Mouse (Mus musculus) right cerebral cortex, postnatal 10 days (tissue): ENCODE measurements around the gene C030005K15Rik.
"Not testable (repeated sequence)": the region's sequence is repeated elsewhere in the genome, so short reads cannot be mapped to it uniquely, and the experiment has no call there.

Experiments
- DNase-seq, 2 experiments: peaks; one replicate each; pipeline ENCODE4 v3.0.0; 2021; ENCODE audit warnings: low spot score in 2 of 2

The C030005K15Rik gene

DNA sequence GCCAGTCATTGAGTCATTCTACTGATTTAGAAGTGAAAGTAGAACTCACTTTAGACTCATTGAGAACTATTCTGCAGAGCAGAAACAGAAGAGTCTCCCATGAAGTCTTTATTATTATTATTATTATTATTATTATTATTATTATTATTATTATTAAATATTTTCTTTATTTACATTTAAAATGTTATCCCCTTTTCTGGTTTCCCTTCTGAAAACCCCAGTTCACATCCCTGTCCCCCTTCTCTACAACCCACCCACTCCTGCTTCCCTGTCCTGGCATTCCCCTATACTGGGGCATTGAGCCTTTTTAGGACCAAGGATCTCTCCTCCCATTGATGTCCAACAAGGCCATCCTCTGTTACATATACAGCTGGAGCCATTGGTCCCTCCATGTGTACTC, at the start of gene C030005K15Rik:
Gene C030005K15Rik (minus strand): TSS at position 101 of the 400 bp plus-strand sequence.
- not testable (repeated sequence) for DNase-seq

DNA sequence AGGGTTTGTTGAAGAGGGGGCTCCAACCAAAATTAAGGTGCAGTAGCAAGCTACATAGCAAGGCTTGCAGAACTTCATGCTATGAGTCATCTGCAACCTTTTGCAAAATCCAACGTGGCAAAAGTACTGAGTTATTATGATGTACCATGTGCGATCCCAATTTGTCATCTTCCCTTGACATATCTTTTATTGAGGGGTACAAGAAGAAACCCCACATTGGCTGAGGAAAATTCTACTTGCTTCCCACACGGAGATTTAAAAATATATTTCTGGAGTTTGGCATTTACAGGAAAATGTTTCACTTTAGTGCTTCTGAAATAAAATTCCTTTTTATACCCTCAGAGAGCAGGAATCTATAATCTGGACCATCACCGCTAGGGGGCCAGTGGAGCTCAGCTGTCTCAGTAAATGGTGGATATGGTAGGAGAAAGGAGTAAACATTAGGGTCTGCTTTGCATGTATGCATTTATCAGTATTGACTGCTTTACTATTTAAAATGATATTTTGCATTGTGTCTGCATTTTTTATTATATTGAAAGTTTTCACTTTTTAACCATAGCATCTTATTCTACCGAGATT, 41.7 kb upstream of the C030005K15Rik start:
- peak; percentile 39 to 51 for DNase-seq

DNA sequence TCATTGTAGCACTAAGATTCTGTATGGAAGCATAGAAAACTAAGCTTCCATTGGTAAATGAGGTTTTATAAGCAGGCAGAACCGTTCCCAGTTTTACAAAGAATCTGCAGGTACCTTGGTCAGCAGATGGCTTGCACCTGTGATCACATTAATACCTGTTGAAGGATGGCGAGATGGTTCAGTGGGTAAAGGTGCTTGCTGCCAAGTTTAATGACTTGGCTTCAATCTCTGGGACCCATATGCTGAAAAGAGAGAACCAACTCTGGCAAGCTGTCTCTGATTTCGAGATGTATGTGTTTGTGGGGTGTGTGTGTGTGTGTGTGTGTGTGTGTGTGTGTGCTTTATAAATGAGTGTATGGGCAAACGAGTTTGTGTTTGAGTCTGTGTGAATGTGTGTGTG, 27.3 kb upstream of the C030005K15Rik start:
- DNase-seq: no peak

DNA sequence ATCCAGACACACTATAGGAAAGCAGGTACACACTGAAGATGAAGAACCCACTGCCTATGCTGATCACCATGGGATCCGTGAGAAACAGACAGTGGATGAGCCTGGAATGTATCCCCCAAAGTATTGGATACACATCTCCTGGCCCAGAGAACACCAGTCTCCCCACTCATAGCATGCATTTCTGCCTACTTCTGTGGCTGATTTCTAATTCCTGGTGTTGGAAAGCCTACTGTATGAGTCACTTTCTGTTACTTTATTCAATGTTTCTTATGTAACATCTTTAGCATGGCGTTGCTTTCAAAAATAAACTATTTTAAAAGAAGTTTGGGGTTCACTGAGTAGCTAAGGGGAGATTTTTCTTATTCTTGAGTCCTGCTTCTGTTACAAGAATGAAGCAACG, 20.7 kb upstream of the C030005K15Rik start:
- DNase-seq: no peak

DNA sequence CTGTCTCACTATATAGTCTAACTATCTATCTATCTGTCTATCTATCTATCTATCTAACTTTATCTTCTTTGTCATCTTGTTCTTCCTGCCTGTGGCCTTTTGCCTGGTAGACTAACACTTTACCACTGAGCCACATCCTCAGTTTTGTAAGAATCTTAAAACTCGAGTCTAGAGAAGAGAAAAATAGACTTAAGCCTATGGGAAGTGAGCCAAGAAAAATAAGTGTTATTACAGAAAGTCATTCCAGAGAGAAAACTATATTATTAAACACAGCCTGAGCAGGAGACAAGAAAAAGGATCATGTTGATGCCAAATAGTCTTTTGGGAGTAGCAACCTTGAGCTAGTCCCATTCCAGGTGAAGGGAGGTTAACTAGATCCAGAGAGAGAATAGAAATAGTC, 626 bp downstream of the C030005K15Rik start:
- DNase-seq: no peak

DNA sequence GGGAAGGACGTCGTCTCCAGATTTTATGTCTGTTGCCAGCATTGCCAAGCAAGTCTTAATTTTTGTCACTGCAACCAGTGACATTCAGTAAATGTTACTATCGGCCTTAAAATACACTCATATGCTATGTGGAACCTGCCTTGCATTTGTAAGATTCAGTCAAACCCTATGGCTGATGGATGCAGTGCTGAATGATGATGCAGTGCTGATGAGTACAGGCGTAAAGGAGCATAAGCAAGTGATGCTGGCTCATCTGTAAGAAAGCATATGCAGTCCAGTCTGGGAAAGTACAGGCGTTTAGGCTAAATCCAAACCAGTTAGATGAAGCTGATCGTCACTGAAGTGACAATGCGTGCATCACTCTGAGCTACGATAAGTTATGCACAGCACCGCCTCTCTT, 3.8 kb downstream of the C030005K15Rik start:
- no peak for DNase-seq

DNA sequence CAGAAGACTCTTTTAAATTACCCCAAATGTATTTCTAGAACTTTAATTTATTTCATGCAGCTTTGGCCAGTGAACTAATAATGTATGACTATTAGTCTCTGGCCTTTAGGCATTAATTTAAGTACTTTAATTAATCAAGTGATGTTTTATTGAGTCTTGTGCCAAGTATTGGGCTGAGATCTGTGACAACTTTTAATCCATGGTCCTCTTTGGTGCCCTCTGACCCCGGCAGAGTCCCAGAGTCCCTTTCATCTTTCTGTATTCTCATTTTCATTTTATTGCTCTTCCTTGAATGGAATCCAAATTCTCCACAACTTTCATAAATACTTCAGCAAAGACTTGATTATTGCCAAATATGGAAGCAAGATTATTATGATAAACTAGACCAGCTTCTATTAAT, 5.9 kb downstream of the C030005K15Rik start:
- DNase-seq: no peak

DNA sequence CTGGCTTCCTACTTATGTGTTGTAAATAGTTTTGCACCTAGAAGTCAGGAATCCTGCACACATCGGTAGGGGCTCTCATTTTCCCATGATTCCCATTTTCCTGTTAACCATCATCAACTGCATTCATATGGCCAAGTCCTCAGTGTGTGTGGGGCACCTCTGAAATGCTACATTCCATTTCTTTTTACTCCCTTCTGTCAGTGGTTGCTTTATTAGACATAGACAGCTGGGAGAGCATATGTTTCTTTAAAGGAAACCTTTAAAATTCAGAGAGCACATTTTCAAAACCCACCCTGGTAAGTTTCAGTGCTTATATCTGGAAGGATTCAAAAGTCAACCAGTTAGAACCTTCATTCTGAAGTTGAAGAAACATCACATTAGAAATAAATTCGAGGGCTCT, 8.5 kb downstream of the C030005K15Rik start:
- DNase-seq: no peak

DNA sequence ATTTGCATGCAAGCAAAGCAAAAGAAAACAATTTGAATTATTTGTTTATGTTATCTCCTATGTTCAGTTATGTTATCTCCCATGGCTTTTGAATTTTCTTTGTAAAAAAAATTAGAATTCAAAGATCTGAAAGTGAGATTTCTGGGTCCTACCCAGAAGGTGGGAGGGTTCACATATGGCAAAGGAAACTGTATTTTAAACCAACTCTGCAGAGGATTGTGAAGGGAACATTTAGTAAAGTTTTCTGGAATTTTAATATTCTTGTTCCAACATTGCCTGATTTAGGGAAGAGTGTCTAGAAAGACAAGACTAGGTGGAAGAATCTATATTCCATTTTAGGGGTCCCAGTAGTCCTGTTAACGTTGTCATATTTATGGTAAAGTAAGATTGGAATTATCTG, 9.3 kb downstream of the C030005K15Rik start:
- DNase-seq: no peak

DNA sequence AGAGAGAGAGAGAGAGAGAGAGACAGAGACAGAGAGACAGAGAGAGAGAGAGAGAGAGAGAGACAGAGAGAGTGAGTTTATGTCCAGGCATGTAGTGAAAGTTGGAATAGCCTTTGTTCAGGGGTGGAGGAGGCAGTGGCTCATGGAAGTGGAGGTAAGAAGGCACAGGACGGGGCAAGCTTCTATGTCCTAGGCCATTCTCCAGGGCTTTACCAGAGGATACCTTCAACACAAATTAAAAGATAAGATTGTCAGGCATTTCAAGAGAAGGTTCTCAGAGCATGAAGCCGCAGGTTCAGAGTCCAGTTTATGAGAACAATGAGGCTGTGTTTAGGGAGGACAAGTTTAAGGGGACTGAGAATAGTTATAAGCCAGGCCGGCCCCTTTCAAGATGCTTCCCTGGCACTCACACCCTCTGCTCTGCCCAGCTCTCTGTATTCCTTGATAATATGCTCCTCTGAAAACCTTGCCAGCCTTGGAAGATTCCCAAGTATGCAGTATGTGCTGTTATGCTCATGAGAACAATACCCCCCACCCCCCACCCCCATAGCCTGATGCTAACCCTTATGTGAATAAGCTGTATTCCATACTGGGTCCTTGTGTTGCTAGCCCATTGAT, 11.2 kb downstream of the C030005K15Rik start:
- peak in 1 of 2 experiments; percentile 42 for DNase-seq

DNA sequence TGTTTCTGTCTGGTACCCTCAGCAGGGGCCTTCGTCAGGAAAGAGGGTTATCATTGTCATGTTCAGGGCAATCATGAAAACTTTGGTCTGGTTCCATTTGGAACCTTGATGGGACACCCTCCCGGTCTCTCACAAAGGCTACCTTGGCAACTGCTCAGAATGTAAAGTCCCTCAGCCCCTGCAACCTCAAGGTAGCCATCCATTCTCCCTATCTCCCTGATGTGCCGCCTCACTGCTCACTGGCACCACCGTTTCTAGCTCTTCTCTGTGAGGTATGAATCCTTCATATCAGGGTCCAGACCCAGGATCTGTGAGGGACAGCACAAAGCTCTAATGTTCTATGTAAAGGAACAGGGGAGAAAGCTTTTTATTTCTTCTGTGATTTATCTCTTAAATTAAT, 12.0 kb downstream of the C030005K15Rik start:
- no peak for DNase-seq

DNA sequence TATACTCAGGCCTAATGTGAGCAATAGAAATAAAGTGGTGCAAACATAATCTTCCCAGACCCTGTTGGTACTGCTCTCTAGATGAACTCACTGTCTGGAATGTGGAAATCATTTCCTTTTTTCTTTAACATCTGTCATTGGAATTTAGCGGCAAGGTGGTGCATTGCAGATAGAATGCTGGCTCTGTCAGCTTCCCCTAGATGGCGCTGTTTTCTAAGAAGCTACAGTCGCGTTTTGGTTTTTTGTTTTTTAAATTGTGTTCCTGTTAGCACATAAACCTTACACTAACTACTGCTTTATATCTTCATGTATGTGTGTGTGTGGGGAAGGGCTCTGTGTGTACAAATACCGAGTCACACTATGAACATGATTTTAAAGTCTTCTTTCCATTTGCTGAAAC, 13.9 kb downstream of the C030005K15Rik start:
- peak; percentile 43 to 55 for DNase-seq

DNA sequence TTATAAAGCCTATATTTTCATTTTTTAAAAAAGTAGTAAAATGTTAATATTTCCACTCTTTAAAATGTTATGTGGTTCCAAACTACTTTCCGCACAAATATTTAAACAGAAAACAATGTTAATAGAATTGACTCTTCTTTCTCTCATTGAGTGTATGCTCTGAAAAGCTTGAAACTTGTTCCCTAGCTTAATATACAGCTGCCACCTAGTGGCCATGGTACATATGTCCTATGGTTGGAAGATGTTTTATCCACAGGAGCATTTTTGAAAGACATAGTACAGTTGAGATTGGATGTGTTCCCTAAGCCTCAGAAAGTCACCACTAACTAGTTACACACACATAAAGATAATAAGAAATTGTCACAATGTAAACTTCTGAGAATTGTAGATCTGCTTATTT, 22.0 kb downstream of the C030005K15Rik start:
- DNase-seq: peak in 1 of 2 experiments; percentile 54

DNA sequence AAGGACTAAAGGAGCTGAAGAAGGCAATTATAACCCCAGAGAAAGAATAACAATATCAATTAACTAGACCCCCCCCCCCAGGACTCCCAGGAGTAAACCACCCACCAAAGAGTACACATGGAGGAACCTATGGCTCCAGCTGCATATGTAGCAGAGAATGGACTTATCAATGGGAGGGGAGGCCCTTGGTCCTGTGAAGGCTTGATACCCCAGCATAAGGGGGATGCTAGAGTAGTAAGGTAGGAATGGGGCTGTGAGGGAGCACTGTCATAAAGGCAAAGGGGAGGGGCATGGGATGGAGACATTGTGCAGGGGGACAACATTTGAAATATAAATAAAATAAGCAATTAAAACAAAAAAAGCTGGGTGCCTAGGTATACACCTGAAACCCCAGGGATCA, 24.2 kb downstream of the C030005K15Rik start:
- no peak for DNase-seq

DNA sequence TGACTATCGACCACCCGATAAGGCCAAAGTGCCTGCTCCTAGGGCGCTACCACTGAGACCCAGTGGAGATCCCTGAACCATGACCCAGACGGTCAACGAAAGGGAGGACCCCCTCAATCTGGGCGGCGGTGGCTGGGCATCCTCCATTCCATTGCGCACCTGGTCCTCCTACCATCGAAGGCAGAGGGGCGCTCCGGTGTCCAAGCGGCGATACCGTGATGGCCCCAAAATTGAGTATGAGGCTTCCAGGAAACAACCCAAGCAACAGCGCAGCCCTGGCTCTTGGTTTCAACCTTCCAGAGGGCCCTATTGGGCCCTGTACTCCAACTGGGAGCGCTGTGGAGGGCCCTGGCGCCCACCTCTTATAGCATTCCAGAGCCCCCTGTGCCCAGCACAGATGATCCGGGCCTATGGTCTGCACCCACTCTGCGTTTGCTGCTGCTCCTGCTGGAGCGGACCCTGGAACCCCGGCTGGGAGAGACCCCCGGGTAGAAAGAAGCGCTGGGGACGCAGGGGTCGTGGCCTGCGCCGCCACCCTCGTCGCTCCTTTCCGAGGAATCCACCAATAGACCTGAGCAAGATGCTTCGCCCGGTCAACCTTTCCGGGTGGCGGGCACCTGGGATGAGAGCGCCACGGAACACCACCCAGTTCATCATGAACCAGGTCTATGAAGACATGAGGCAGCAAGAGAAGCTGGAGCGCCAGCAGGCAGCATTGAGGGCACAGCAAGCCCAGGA, 33.0 kb downstream of the C030005K15Rik start:
- DNase-seq: no peak

DNA sequence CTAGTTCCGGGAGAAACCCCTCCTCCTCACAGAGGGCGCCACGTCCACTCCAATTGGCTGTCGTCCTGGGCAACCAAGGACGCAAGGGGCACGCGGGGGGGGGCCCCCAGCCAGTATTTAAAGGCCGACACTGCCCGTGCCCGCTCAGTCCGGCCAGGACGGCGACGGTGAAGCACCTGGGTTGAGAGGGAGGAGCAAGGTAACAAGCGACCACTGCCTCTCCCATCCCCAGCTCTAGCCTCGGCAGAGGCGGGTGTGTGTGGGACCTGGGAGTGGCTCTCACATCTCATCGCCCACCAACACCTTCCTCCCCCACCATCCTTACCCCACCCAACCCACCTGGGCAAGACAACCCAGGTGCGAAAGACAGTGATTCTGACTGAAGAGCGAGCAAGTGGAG, 33.6 kb downstream of the C030005K15Rik start, which contains the start of gene Ccer1:
Gene Ccer1 (plus strand): TSS at position 147 of the 400 bp plus-strand sequence.
- DNase-seq: no peak

DNA sequence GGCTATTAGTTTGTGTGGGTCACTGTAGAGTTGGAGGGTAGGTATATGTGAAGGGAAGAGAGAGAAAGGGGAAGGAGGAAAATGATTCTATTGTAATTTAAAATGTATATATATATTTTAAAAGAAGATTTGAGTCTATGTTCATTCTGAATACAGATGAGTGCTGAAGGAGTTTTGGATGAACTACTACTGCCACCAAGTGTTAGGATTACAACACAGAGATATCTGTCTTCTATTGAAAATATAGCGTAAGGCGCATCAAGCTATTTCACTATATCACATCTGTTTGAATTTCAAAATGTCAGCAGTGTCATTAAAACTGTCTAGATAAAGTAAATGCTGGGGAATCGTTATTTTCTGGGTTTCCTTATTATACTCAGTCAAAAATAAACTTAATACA, 37.1 kb downstream of the C030005K15Rik start:
- DNase-seq: no peak

DNA sequence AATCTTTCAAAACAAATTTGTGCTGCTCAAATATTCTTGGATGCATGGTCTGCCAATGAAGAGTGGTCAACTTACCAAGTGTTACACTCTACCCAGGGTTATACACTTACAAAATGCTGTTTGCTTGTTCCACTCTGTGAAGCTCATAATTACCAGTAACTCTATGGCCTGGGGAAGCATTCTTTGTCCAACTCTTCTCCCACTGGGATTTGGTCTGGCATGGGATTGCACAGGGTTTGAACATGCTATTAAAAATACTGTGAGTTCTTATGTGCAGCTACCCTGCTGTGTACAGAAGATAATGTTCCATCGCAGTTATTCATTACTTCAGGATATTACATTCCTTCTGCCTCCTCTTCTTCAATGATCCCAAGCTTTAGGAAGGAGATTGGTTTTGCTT, 39.4 kb downstream of the C030005K15Rik start:
- DNase-seq: no peak

DNA sequence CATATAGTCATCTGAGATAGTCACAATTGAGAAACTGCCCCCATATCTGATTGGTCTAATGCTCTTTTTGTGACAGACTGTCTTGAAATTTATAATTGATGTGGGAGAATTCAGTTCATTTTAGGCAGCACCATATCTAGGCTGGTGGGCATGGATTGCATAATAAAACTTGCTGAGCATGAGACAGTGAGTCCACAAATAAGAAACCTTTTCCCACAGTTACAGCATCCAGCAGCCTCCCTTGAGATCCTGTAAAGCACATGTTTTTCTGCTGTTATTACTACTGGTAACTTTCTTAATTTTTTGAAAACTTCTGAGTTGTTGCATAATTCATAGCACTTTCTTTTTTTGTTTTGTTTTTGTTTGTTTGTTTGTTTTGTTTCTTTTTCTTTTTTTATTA, 43.6 kb downstream of the C030005K15Rik start:
- DNase-seq: no peak
